Mouse (Mus musculus) liver, postnatal 0 days (tissue): Measurements from ENCODE around the gene Fam208a.

ENCODE experiments used
- CTCF ChIP-seq: sonication (generic); IDR thresholded peaks from 2 replicates; pipeline ENCODE4 v1.5.1; 2016; ENCODE audit warnings: antibody characterized with exemption, low read depth
- EP300 ChIP-seq: IDR thresholded peaks from 2 replicates; pipeline ENCODE4 v1.6.1; 2016; ENCODE audit warnings: antibody characterized with exemption, low read depth, mild to moderate bottlenecking

- TF ChIP-seq CTCF = peak; percentile 83
- no peak for TF ChIP-seq EP300
These were observed 14.7 kb upstream of the Fam208a start for GRCm38 (mm10) chr14:27413961-27414360.
